Mouse (Mus musculus) hindbrain, embryonic 13.5 days (tissue): ENCODE data around the gene Dnajb11. TPM values are rescaled to one million over a fixed set of nuclear protein-coding genes. Genes with fewer than 3 reads are reported as not detected.

Experiments used
- ATAC-seq: fragments of 200-750 bp; cut with Nextera tagmentation; 2 replicates; pipeline ENCODE4 v1.8.0; 2017; ENCODE audit warnings: moderate TSS enrichment; ENCODE audit not compliant: low FRiP score
- H3K27ac ChIP-seq: fragments of 300-500 bp; sonication (generic); 2 replicates; pipeline ENCODE4 v1.5.1; 2015; ENCODE audit warnings: inconsistent platforms, mild to moderate bottlenecking, moderate library complexity
- H3K27me3 ChIP-seq: fragments of 300-500 bp; sonication (generic); 2 replicates; pipeline ENCODE4 v1.6.1; 2015; ENCODE audit warnings: mild to moderate bottlenecking, inconsistent platforms
- H3K36me3 ChIP-seq: fragments of 300-500 bp; sonication (generic); 2 replicates; pipeline ENCODE4 v1.6.1; 2015; ENCODE audit warnings: mild to moderate bottlenecking, inconsistent platforms
- H3K4me1 ChIP-seq: fragments of 300-500 bp; sonication (generic); replicated peaks from 2 replicates; pipeline ENCODE4 v1.6.1; 2015; ENCODE audit warnings: inconsistent platforms
- H3K4me2 ChIP-seq: fragments of 300-500 bp; sonication (generic); 2 replicates; pipeline ENCODE4 v1.6.1; 2015; ENCODE audit warnings: inconsistent platforms, mild to moderate bottlenecking, moderate library complexity
- H3K4me3 ChIP-seq: fragments of 300-500 bp; sonication (generic); 2 replicates; pipeline ENCODE4 v1.5.1; 2015; ENCODE audit warnings: mild to moderate bottlenecking, inconsistent platforms
- H3K9ac ChIP-seq: fragments of 300-500 bp; sonication (generic); 2 replicates; pipeline ENCODE4 v1.6.1; 2015; ENCODE audit warnings: mild to moderate bottlenecking, inconsistent platforms
- H3K9me3 ChIP-seq: fragments of 300-500 bp; sonication (generic); 2 replicates; pipeline ENCODE4 v1.6.1; 2016; ENCODE audit warnings: inconsistent platforms
- whole genome bisulfite sequencing: fragments of 180-500 bp; shearing (Covaris S2); methylation state at CpG from one replicate; pipeline ENCODE4 v1.1.7; 2015; 5-methylcytosine and 5-hydroxymethylcytosine counted together
- polyA plus RNA-seq: library from polyadenylated mRNA; unstranded; fragments of >200 nt; fragmentation: Nextera tagmentation; extraction: Ambion mirVana; gene quantifications from 2 replicates; pipeline ENCODE4 v1.2.1, GENCODE M21; 2015

Dnajb11 gene
- polyA plus RNA-seq, 1 experiment from 2014 or later = 101 TPM

DNA sequence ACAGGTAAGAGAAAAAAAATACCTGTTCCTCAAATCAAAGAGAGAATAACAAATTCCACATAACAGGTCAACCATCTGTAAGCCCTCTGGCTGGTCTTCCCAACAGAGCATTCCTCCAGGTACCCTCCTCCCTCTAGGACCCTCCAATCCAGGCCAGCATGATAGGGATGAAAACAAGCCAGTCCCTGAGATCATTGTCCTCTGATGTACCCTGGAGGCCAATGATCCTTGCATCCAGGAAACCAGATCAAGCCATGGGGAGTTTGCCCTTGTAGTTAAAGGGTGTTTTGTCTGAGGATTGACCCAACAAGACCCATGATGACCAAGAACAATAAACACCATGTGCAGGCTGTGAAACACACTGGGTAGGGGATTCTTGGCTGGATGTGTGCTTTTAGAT is 56.6 kb downstream of the Dnajb11 start:
- no peaks in the 10 kb centered on the region for H3K9me3 ChIP-seq
- H3K4me2 ChIP-seq = no peak overlapping the region
- no peak overlapping the region for H3K4me3 ChIP-seq
- no peak for ATAC-seq
- H3K4me1 ChIP-seq = no peaks in the 10 kb centered on the region
- no peaks in the 10 kb centered on the region for H3K36me3 ChIP-seq
- no peak overlapping the region for H3K9ac ChIP-seq
- no peaks in the 10 kb centered on the region for H3K27me3 ChIP-seq
- H3K27ac ChIP-seq = no peak overlapping the region

DNA sequence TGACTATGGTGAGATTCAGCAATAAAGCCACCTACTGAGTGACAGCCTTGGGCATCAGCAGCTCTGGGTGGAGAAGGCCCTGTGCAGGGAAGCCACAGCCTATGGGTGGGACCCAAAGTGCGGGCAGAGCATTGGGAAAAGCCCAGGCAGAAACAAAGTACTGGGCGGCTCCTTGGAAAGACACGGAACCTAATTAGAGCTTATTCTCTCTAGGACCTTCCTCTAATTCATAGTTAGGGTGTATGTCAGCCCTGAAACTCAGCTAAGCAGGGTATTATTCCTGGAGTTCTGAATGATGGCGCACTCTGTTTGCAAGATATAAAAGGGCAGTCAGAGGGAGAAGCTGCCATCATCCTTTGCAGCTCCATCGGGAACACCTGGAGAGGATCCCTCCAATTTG is 60.4 kb downstream of the Dnajb11 start, which contains the start of gene Fetub:
Fetub (plus strand) TSS at position 301 of the 400 bp plus-strand sequence.
- H3K9ac ChIP-seq = no peak within 1 kb of the TSS
- ATAC-seq = no peak
- WGBS = 94% methylated on average over 5 of the region's 5 CpGs
- H3K27ac ChIP-seq = no peak within 1 kb of the TSS
- H3K4me2 ChIP-seq = no peak within 1 kb of the TSS
- H3K36me3 ChIP-seq = no peaks in the 10 kb centered on the region
- H3K4me3 ChIP-seq = no peak within 1 kb of the TSS
- no peaks in the 10 kb centered on the region for H3K4me1 ChIP-seq
- no peaks in the 10 kb centered on the region for H3K9me3 ChIP-seq
- no peaks in the 10 kb centered on the region for H3K27me3 ChIP-seq

DNA sequence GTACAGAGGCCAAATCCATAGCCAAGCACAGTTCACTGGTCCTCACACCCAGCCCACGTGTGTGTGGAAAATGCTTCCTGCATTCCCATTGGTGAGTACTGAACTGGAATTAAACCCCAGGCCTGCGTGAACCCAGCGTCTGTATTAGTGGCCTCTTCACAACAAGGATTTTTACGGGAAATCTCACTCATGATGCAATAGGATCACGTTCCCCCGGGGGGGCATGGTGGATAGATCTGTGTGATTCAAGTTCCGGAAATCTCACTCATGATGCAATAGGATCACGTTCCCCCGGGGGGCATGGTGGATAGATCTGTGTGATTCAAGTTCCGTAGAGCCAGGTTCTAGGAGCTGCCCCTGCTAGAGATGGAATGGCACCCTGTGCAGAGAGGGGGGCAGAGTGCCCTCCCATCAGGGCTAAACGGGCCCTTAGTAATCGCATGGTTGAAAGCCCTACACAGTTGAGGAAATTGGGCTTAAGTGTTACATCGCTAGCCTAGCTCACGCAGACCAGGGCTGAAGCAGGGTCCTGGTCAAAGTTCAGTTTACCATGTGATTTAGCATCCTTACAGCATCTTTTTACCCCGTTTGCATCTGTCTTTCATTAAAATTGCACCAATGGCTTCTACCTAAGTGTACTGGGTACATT is 61.1 kb downstream of the Dnajb11 start:
- Histone ChIP-seq H3K4me3 (no peak overlapping the region), H3K9ac (no peak overlapping the region), H3K27me3 (no peaks in the 10 kb centered on the region), H3K4me1 (no peaks in the 10 kb centered on the region), H3K36me3 (no peaks in the 10 kb centered on the region), H3K27ac (no peak overlapping the region), H3K9me3 (no peaks in the 10 kb centered on the region), H3K4me2 (no peak overlapping the region)
- no peak for ATAC-seq
- 78% methylated on average over 15 of the region's 15 CpGs for WGBS

DNA sequence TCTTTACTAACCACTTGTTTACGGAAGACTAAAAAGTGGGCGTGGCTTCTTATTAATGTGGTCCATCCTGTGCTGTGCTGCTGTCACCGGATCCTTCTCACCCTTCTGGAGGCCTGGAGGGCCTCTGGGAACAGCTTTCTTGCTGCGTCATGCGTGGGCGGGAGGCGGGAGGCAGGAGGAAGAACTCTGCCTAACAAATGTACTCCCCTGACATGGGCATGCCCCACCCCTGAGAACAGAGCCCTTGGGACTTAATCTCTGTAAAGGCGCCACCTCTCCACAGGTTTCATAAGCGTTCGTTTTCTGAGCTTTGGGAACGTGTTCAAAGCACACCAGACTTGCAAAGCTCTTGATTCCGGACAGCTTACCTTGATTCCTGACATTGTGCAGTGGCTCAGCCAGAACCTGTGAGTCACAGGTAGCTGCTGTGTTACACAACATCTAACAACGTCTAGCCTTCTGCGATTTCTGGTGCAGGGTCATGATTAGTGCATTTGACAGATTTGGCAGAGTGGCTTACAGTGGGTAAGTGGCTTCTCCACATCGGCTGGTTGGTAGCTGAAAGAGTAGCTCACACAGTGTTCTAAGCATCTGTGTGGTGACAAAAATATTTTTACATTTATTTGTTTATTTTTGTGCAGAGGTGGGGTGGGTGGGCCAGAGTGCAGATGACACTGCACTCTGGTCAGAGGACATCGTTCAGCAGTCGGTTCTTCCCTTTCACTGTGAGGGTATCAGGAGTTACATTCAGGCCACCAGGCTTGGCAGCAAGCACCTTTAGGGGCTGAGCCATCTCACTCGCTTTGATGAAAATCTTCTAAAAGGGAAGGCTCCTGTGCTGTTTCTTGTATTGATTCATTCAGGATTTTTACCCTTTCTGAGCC is 62.6 kb downstream of the Dnajb11 start:
- no peaks in the 10 kb centered on the region for H3K27me3 ChIP-seq
- H3K4me2 ChIP-seq = no peak overlapping the region
- H3K27ac ChIP-seq = no peak overlapping the region
- H3K9ac ChIP-seq = no peak overlapping the region
- no peak for ATAC-seq
- no peak overlapping the region for H3K4me3 ChIP-seq
- no peaks in the 10 kb centered on the region for H3K9me3 ChIP-seq
- H3K4me1 ChIP-seq = no peaks in the 10 kb centered on the region
- H3K36me3 ChIP-seq = no peaks in the 10 kb centered on the region
- WGBS = 72% methylated on average over 18 of the region's 18 CpGs

DNA sequence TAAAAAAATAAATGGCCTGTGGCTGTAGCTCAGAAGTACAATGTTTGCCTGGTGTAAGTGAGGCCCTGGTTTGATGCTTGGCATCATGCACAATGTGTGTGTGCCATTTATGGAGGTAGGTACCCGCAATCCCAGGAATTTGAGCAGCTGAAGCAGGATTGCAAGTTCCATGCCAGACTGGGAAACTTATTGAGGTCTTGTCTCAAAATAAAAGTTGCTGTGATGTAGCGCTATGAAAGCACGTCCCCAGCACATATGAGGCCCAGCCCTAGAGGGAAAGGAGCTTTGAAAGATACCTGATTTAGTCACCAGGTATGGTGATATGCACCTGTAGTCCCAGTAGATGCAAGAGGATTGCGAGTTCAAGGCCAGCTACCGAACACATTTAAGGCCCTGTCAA is 64.1 kb downstream of the Dnajb11 start:
- H3K9me3 ChIP-seq = no peaks in the 10 kb centered on the region
- no peak for ATAC-seq
- H3K36me3 ChIP-seq = no peaks in the 10 kb centered on the region
- no peak overlapping the region for H3K9ac ChIP-seq
- no peaks in the 10 kb centered on the region for H3K27me3 ChIP-seq
- H3K4me2 ChIP-seq = no peak overlapping the region
- H3K4me1 ChIP-seq = no peaks in the 10 kb centered on the region
- H3K27ac ChIP-seq = no peak overlapping the region
- WGBS = 95% methylated on average over 5 of the region's 5 CpGs
- no peak overlapping the region for H3K4me3 ChIP-seq

DNA sequence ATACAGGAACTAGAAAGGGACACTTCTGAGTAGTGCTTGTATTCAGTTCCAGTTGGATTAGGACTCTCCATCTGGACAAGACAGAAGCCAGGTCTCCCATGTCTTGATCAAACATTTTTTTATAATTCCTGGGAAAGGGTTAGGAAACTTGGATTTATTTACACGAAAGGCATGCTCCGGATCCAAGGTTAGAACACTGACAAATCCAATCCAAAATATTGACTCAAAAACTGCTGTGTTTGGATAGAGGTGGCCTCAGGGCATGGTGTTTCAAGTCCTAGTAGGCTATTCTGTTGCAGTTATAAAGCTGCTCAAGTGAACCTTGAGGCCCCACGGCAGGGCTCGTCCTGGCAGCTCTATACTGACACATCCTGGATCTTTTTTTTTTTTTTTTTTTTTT is 64.8 kb downstream of the Dnajb11 start:
- ATAC-seq = no peak

More for the DNA sequence above, 64.8 kb downstream of the Dnajb11 start:
- Histone ChIP-seq H3K9ac (no peak overlapping the region), H3K4me3 (no peak overlapping the region), H3K36me3 (no peaks in the 10 kb centered on the region), H3K9me3 (no peaks in the 10 kb centered on the region), H3K27me3 (no peaks in the 10 kb centered on the region), H3K4me2 (no peak overlapping the region), H3K4me1 (no peaks in the 10 kb centered on the region), H3K27ac (no peak overlapping the region)
- WGBS = 94% methylated on average over 4 of the region's 4 CpGs

Other genes with a start within 250 kb of the Dnajb11 start
- gene Dgkg, start 200.6 kb upstream of the Dnajb11 start, polyA plus RNA-seq = 0.80 and 0.84 TPM in 2 replicates
- gene Crygs, start 46.3 kb upstream of the Dnajb11 start, polyA plus RNA-seq = not detected in 2 replicates
- gene Tbccd1, start 176 bp upstream of the Dnajb11 start, polyA plus RNA-seq = 23.5 and 24.0 TPM in 2 replicates
- gene Ahsg, start 33.4 kb downstream of the Dnajb11 start, polyA plus RNA-seq = 0.23 TPM in 1 of 2 replicates, not detected in the other
- gene Fetub, start 60.5 kb downstream of the Dnajb11 start, polyA plus RNA-seq = not detected in 2 replicates
- gene Hrg, start 93.2 kb downstream of the Dnajb11 start, polyA plus RNA-seq = 0.22 TPM in 1 of 2 replicates, not detected in the other
- gene Kng2, start 171.6 kb downstream of the Dnajb11 start, polyA plus RNA-seq = 0.16 TPM in 1 of 2 replicates, not detected in the other
- gene Kng1, start 200.0 kb downstream of the Dnajb11 start, polyA plus RNA-seq = 0.14 TPM in 1 of 2 replicates, not detected in the other
- 315 and 322 TPM in 2 replicates for gene Eif4a2, start 249.6 kb downstream of the Dnajb11 start, polyA plus RNA-seq